In the genomic region with DNA sequence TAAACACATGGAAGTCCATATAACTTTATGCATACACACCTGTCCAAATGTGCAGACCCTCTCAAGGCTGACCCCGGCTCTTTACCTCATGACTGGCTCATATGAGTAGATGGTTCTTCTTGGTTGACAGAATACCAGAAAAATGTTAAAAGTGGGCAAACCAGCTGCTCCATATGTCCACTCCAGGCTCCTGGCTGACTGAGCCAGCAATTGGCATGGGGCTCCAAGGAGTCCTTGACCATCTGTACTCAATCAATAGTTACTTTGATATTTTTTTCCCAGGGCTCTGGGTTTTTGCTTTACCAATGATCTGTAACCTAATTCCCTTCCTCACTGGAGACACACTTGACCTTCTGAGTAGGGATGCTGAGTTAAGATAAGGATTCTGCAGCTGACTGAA, we compare ENCODE assay signal across 18 mouse cellular contexts.
DNase-seq lines count a peak whose midpoint lies in the region; ATAC-seq lines count a peak whose summit lies in the region.
"Had no signal": no experiment of that assay in that cellular context is flagged by ENCODE, and none has a peak within 500 bp of the region (broad histone marks: within the 10 kb centered on the region; RNA-seq: fewer than 3 reads in every experiment).

No protein-coding gene starts in this region.

- intact Hi-C loops in left cerebral cortex, postnatal 4 days (cut with DNase I), result no loop called here

- ATAC-seq in cerebellum, adult (ENCODE audit: insufficient number of reproducible peaks, low FRiP score, low TSS enrichment), result no peak
- ATAC-seq: activated CD4-positive, CD25-positive, alpha-beta regulatory T cell, adult 4 months; CD4-positive, CD25-positive, alpha-beta regulatory T cell, adult 4 months; Patski had no signal

- peak; percentile 51 to 68 for DNase-seq in cerebellum, postnatal 10 days
- peak; percentile 21 for DNase-seq in left cerebral cortex, postnatal 4 days
- DNase-seq in left cerebral cortex, adult 11 months (ENCODE audit: low spot score), result no peak
- DNase-seq: adrenal gland, adult 2 months; adrenal gland, adult 8-10 months; adrenal gland, postnatal 10 days; adrenal gland, postnatal 14 days; adrenal gland, postnatal 25 days; adrenal gland, postnatal 36 days; B cell, adult 2 months; cerebellum, adult 11 months; cerebellum, adult 11-12 months; cerebellum, adult 18-20 months; cerebellum, adult 2 months had no signal
